Mouse (Mus musculus) activated CD4-positive, CD25-positive, alpha-beta regulatory T cell, adult 4 months (primary cell): ENCODE data around the gene Ube2j1. TPM values are rescaled to one million over a fixed set of nuclear protein-coding genes. Genes with fewer than 3 reads are reported as not detected.
"Not testable (repeated sequence)": the region's sequence is repeated elsewhere in the genome, so short reads cannot be mapped to it uniquely, and the experiment has no call there.

Source experiments
- ATAC-seq: one replicate; pipeline ENCODE4 v1.8.0; 2017
- polyA plus RNA-seq, 2 experiments: library from polyadenylated mRNA; unstranded; fragments of 100-300 nt; shearing (Covaris generic); gene quantifications; one replicate each; pipeline ENCODE4 v1.2.1; 2017

Gene Ube2j1
- 10 to 100 TPM; 41.9 to 42.7 TPM for polyA plus RNA-seq

DNA sequence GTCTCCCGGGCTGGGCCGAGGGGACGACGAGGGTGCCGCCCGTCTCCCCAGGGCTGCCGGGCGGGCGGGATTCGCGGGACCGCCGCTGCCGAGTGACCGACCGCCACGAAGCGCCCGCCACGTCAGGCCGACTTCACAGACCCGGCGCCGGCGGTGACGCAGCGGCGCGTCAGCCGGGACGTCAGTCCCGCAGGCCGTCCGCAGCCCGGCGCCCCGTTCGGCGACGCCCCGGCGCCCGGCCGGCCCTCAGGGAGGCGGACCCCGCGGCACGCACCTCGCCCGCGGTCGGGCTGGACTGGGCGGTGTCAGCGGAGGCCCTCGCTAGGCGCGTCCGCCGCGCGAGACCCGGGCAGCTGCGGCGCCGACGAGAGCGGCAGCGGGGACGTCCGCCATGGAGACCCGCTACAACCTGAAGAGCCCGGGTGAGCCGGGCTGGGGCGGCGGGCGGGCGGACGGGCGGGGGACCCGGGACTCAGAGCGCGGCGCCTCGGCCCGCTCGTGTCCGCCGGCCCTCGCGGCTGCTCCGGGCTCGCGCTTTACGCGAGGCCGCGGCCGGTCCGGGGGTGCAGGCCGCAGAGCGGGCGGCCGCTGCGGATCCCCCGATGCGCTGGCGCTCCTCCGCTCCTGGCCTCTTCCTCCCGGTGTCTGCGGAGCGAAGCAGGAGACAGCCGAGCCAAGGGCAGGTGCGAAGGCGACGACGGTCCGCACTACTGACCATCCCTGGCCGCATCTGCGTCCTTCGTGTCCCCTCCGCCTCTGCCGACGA lies at the start of gene Ube2j1:
Gene Ube2j1, plus strand, starts transcription at position 222 of the 766 bp plus-strand sequence.
- ATAC-seq, result peak; percentile 75

GRCm38 (mm10) chr4:32981617-32982016 lies 49.6 kb upstream of the Ube2j1 start:
- ATAC-seq, result no peak

DNA sequence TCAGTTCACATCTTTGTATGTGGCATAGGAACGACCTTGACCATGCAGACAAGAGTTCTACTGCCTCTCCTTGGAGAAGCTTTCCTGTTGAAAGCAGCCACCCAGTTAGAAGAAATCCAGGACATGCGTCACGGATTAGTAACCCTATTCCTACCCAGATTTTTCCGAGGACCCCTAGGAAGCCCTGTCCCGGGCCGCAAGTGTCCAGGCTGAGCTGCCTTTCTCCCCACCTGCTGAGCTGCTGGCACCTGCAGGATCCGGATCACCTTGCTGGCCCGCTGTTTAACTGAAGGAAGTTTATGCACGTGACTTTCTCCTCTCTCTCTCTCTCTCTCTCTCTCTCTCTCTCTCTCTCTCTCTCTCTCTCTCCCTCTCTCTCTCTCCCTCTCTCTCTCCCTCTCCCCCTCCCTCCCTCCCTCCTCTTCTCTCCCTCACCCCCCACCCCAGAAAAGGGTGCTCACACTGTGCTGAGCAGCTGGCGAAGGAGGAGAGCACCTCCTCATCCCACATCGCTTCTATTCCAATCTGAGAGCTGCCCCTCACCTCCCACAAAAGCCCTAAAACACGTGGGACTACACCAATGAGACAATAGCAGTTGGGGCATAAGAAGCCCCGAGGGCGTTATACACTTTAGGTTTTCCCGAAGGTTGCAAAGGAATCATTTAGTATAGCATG lies 49.0 kb upstream of the Ube2j1 start:
- no peak for ATAC-seq

- ATAC-seq, result peak; percentile 29
These were observed 48.5 kb upstream of the Ube2j1 start, which contains the start of gene Rragd for GRCm38 (mm10) chr4:32982716-32983175. TSS of gene Rragd (plus strand) at chr4:32983037.

DNA sequence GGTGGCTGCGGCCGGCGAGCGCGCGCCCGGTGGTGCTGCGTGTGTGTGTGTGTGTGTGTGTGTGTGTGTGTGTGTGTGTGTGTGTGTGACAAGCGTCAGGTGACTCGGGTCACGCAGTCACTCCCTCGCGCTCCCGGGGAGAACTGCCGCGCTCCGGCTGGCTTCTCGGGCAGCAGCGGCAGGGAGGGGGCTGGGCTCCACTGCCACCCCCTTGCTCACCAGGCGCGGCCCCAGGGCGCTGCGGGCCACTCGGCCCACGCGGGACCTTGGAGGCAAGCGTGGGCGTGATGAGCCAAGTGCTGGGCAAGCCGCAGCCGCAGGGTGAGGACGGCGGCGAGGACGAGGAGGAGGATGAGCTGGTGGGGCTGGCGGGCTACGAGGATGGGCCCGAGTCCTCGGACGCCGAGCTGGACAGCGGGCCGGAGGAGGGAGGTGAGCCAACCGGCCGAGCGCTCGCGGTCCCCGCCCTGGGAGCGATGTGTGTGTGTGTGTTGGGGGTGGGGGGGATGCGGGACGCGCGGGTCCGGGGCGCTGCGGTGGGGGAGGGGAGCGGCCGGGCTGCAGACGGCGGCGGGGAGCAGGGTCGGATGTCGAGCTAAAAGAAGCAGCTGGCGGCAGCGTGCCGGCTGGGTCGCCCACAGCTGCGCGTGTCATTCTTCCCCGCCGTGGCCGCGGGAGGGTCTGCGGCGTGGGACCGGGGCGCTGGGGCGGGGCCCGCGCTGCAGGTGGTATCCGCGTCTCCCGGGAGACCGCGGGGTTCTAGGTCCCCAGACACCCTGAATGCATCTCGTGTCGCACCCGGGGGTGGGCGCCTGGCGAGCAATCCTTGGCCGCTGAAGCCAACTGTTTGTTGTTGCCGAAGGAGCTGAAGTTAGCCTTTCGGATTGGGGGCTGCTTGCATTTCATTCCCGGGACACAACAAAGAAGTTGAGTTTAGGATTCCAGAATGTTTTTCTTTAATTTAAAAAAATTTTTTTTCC lies 47.8 kb upstream of the Ube2j1 start:
- peak; percentile 50 for ATAC-seq

DNA sequence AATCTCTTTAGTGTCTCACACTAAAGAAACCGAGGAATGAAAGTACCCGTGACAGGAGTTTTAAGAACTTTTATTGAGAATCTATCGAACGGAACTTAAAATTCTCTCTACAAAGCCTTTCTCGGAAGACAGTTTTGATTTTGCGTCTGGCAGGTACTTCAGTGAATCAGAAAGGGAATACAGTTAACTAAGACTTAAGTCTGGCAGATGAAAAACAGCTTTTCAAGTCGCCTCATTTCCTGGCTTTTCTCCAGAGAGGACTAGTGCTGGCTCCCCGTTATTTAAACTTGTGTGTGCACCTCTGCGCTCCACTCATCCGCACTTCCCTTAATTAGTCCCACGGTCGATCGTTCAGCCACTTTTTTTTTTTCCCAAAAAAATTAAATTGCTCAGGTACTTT lies 47.0 kb upstream of the Ube2j1 start:
- no peak for ATAC-seq

- no peak for ATAC-seq
These were observed 46.2 kb upstream of the Ube2j1 start for GRCm38 (mm10) chr4:32984801-32985675.

GRCm38 (mm10) chr4:32985684-32986083 lies 45.5 kb upstream of the Ube2j1 start:
- ATAC-seq, result no peak

DNA sequence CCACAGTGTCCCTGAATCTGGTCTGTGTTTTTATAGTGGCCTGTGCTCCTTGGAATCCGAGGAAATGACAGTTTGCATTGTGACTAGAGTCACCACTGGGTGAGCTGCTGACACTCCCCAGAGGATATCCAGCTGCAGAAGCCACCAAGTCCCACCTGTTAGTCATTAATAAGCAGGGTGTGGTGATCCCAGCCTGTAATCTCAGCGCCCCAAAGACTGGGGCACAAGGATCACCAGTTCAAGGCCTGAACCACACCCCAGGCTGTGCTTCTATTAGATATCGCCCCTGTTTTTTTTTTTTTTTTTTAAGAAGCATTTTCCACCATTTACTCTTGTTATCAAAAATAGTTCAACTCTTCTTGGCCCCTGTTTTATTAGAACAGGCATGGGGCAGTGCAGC lies 44.2 kb upstream of the Ube2j1 start:
- ATAC-seq, result no peak

GRCm38 (mm10) chr4:32989346-32989745 lies 41.9 kb upstream of the Ube2j1 start:
- no peak for ATAC-seq

- ATAC-seq, result no peak
These were observed 37.0 kb upstream of the Ube2j1 start for GRCm38 (mm10) chr4:32994168-32994567.

DNA sequence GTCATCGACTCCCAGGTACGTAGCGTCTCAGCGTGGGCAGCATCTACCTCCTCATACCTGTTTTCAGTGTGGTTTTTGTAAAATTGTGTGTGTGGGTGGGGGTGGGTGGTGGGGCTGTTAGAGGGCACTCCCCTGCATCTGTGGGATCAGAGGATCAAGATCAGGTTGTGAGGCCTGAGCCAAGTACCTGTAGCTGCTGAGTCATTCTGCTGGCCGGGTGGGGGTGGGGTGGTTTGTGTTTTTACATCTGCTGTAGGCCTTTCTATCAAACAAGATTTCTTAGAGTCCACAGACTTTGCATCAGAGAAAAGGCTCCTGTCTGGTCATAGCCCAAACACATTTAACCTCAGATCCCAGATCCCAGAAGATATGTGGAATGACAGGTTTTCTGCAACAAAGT lies 35.1 kb upstream of the Ube2j1 start:
- ATAC-seq, result no peak

DNA sequence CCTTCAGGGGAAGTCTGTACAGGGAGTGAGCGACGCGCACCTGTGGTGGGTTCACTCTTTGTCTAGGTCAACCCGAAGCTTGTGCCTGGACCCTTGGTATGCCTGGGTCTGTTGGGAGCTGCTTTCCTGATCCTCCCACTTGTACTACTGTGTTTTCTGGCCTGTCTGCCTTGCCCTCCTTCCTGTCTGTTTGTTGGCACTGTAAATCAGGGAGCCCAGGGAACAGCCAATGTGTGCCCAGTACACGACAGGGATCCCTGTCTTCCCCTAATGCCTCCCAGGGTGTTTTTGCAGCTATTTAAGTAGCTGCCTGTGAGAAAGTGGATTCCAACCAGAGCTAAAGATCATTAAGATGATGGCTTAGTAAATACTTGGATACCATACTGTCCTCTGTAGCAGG lies 33.6 kb upstream of the Ube2j1 start:
- no peak for ATAC-seq

DNA sequence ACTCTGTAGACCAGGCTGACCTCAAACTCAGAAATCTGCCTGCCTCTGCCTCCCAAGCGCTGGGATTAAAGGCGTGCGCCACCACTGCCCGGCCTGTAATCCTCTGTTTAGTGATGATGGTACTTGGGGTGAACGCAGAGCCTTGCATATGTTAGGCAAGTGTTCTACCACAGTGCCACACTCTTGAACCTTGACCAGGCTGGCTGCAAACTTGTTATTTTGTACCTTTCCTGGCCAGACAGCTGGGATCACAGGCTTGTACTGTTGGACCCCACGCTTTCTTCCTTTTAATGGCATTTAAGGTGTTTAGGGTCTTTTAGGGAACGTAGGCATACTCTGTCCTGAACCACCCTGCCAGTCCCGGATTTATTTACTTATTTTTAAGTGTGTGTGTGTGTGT lies 32.2 kb upstream of the Ube2j1 start:
- ATAC-seq, result no peak

GRCm38 (mm10) chr4:33002081-33002480 lies 29.1 kb upstream of the Ube2j1 start:
- ATAC-seq, result no peak

DNA sequence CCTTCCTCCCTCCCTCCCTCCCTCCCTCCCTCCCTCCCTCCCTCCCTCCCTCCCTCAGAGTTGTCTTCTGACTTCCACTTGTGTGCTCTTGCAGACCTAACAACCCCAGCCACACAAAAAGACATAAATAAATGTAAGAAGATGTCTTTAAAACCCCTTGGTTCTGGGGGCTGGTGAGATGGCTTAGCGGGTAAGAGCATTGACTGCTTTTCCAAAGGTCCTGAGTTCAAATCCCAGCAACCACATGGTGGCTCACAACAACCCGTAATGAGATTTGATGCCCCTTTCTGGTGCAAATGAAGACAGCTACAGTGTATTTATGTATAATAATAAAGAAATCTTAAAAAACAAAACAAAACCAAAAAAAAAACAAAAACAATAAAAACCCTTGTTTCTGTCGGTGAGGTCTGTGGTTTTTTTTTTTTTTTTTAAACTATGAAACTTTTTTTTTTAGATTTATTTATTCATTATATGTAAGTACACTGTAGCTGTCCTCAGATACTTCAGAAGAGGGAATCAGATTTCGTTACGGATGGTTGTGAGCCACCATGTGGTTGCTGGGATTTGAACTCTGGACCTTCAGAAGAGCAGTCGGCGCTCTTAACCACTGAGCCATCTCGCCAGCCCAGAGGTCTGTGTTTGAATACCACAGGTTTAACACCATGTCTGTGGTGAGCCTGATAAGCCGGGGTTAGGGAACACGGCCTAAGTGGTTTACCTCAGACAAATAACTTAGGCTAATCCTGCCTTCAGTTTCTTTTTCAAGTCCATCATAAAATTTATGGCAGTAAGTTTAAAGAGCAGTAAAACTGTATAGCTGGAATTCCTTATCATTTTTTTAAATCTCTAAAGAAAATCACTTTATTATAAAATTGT lies 25.4 kb upstream of the Ube2j1 start:
- ATAC-seq, result not testable (repeated sequence)

DNA sequence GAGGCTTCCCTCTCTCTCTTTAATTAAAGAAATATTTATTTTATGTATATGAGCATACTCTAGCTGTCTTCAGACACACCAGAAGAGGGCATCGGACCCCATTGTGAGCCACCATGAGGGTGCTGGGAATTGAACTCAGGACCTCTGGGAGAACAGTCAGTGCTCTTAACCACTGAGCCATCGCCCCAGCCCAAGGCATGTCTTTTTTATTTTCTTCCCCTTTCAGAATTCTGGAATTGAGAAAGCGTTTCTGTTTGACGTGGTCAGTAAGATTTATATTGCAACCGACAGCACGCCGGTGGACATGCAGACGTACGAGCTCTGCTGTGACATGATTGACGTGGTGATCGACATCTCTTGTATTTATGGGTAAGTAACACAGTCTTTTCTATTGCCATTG lies 24.4 kb upstream of the Ube2j1 start:
- ATAC-seq, result no peak

- no peak for ATAC-seq
These were observed 23.6 kb upstream of the Ube2j1 start for GRCm38 (mm10) chr4:33007443-33008217.

DNA sequence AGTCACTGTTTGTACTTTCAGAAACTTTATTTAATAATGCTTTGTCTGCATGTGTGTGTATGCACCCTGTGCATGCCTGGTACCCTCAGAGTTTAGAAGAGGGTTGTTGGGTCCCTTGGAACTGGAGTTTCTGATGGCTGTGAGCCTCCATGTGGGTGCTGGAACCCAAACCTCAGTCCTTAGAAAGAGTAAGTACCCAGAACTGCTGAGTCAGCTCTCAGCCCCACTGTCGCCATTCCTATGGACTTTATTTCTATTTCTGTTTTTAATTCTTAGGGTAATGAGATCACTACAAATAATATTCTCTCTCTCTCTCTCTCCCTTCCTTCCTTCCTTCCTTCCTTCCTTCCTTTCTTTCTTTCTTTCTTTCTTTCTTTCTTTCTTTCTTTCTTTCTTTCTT lies 21.1 kb upstream of the Ube2j1 start:
- ATAC-seq, result no peak

DNA sequence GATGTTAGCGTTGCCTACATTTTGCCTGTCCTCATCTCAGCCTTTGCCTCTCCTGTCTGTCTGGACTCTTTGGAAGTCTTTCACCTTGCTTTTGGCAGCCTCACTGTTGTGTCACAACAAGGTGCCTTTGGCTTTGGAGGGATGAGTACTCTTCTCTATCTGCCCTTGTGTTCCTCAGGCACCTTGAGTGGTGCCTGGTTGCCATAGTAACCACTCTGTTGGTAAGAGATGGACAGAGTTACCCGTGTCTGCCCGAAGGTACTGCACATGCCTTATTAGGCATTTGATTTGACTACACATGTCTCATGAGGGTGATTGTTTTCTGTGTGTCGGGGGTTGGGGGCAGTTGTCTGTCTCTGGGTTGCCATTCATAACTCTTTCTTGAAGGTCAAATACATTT lies 18.7 kb upstream of the Ube2j1 start:
- no peak for ATAC-seq
